Mouse (Mus musculus): ENCODE measurements around the gene Grb10.

Grb10 gene

DNA sequence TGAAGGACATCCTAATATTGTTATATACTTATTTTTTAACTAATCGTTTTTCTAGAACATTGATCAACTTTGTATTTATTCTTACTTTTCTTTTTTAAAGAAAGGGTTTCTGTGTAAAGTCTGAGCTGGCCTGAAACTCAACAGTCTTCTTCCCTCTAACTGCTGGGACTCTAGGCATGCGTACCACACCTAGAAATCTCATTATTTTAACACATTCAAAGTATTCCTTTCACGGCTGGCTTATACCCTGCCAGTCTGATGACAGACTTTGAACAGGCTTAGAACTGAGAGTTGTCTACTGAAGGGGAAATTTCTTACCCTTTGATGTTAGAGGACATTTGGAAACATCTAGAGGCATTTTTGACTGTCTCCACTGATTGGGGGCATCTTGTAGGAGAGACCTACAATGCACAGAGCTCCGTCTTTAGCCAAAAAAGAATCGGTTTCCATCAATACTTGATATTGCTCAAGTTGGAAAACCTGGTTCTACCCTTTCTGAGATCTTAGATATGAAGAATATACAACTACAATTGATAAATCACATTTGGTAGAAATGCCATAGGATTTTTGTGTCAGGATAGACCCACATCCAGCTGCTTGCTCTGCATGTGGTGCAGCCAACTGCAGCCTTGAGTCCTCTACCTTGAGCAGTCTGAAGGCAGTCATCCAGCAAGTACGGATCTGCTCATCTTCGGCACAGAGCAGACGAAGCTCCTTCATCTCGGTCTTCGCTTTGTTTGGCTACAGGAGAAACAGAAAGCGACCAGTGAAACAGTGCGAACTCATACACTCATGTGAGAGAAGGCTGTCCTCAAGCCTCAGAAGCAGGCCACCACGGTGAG is 95.0 kb downstream of the Grb10 start:
- DNase-seq: no peak

- DNase-seq: no peak
Measured at GRCm38 (mm10) chr11:11942320-11943217, 95.9 kb downstream of the Grb10 start.

DNA sequence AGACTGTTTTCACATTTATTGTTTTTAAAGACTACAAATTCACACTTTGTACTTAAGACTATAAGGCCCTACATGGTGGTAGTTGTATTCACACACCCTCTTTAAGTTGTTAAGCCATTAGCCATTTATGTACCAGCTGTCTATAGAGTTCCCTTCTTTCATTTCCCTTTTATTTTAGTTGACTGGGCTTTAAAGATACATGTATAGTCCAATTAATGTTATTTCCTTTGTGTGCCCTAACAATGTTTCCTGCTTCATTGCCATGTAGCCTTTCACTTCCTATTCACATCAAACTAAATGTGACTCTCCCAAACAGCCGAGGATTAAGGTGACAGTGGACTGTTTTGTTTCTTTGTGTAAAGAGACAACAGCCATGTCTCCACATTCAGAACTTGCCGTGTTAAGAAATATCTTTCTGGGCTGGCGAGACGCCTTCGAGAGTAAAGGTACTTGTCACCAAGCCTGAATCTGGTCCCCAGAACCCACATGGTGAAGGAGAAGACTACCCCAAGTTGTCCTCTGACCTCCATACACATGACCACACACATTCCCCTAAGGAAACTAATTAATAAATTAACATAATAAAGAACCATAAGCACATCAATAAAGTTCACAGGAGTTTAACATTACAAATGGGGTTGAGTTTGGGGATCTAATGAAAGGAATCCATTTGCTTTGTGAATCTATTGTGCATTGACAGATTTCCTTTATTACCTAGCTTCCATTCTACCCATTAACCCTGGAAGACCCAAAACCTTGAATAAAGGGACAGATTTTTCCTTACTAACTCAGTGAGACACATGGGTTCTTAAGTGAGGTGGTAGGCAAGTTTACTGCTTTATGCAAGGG is 97.4 kb downstream of the Grb10 start:
- DNase-seq: no peak

DNA sequence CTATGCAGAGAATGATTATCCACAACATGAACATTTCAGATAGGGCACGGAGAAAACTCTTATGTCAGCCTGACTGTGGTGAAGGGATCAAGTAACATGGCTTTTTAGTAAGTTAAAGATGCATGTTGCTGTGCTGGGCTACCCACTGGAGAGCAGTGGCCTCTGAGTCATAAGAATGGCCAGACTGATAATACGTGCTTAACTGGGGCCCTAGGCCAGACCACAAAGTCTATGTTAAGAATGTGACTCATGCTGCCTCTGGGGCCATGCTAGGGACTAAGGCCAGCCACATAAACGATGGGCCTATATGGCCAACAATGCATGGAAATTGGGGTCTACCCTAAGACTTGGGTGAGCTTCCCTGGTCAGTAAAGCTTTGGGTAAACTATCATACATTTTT is 98.9 kb downstream of the Grb10 start:
- DNase-seq: no peak

DNA sequence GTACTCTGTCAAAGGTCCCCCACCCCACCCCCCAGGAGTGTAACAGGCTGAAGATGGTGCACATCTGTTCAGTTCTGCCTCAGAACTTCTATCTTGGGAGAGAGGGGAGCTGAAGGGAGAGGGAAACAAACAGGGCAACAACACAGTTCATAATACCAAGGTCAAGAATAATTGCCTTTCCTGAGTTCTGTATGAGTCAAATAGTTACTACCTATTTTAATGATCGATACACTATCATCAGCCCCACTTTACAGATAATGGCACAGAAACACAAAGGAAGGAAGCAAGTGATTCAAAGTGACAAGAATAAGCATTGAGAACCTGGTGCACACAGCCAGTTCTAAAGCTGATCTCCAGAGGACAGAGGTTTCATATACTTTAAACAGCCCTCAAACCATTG is 99.9 kb downstream of the Grb10 start:
- no peak for DNase-seq

DNA sequence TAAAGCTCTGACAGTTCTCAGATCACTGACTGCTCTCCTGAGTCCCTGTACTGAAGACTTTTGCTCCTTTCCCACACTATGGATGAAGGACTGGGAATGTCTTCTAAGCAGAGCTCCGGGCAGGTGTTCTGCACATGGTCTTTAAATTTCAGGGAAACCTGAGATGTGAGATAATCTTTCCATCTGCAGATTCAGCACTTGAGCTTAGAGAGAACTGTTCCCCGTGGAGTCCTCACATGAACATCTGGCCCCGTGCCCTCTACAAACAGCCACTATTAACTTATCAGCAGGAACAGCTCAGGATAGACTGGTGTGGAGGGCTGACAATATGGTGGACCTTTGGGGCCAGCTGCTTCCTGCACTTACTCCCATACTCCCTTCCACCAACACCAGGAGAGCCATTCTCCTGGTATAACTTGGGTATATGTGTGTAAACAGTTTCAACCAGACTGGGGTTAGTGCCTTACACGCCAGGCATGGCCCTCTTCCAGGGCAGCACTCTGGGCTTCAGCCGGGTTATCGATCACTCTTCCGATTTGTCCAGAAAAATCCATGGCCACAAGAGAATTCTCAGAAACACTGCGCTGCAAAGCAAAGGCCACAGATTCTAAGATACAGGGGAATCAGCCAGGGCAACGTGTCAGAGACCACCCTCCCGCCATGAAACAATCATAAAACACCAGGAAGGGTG is 101.0 kb downstream of the Grb10 start:
- DNase-seq: no peak

- no peak for DNase-seq
Measured at GRCm38 (mm10) chr11:11934808-11935207, 103.7 kb downstream of the Grb10 start.

DNA sequence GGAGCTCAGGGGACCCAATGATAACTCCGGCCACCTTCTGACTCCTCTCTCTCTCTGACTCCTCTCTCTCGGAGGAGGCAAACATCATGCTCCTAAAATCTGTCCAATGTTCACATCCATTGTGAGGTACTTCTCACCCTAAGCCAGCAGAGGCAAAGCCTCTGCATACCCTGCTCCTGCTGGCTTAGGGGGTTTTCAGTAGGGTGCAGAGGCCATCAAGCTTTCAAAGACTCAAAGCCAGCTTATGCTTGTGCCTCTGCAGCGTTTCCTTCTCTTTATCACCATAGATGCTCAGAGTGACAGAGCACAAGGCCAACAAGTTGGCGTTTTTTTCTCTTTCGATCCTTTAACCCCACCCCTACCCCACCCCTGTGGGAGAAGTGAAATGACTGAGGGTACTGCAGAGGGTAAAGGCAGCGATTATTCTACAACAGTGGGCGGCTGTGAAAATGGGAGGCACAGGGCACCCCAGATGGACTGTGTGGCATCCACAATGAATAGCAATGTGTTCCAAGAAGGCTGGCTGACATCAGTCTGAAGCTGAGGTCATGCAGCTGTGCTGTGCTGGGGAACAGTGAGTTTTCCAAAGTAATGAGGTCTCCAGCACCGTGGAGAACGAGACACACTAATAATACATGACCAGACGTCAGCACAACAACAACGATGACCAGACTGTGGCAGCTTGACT is 106.2 kb downstream of the Grb10 start:
- DNase-seq: peak; percentile 33

DNA sequence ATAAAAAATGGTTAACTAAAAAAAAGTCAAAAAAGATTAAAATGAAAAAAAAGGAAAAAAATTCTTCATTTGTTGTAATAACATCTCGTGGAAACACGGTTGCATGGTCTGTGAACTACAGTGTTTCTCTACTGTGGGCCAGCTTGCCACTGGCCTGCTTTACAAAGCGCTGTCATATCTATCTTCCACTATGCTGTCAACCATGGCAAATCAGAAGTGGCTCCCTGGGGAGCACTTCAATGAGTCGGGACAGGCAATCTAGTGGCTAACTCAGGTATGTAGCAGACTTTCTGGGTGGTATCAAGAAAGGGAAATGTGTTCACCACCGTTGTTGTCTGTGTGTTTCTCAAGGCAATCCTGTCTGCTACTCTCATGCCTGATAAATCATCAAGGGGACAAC is 106.8 kb downstream of the Grb10 start:
- DNase-seq: no peak

DNA sequence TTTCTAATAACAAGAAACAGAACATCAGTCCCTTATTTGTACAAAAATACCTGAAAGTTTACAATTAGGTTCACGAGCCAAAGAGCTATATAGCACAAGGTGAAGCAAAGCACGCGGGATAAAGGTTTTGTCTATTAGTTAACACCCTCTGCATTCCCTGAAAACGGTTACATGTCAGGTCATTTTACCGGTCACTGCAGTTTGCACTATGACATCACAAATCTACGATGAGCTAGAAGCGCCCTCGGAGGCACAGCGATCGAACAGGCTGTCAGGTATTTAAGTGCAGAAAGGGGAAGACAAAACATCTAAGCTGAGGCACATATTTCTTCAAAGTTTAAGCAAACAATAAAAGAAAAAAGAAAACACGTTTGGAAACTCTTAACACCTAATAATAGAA is 108.0 kb downstream of the Grb10 start:
- DNase-seq: no peak

DNA sequence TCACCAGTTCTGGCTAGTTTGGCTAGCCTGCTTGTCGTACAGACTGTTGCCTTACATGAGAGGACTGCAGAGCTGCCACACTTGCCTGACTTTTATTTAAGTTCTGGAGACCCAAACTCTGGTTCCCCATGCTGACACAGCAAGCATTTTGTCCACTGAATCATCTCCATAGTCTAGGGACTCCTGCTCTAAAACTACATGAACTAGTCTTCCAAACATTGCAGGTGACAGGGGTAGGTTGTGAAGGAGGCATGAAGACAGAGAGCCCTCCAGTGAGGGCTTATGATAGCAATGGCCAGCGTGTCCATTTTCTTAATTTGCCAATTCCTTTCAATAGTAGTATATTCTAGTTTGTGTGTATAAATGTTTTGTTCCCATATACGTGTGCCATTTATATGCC is 109.4 kb downstream of the Grb10 start:
- DNase-seq: no peak

DNA sequence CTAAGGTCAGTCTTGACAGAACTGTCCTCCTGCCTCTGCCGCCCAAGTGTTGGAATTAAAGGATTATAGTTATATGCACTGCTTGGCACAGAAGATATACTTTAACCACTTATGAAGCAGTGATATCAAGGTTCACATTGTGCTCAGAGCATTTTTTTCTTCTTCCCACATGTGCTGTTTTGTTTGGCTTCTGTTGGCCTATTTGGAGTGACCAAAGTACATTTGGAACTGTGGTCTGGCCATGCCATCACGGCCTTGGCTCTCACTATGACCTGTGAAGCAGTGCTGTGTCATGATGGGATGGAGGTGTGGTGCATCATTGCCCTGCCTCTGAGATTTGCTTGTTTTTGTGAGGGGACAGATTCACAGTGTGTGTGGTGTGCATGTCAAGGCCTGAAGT is 109.9 kb downstream of the Grb10 start:
- no peak for DNase-seq

- no peak for DNase-seq
Measured at GRCm38 (mm10) chr11:11923900-11924299, 114.6 kb downstream of the Grb10 start.

- no peak for DNase-seq
Measured at GRCm38 (mm10) chr11:11923345-11923744, 115.1 kb downstream of the Grb10 start.

- DNase-seq: no peak
Measured at GRCm38 (mm10) chr11:11922106-11922505, 116.4 kb downstream of the Grb10 start.

GRCm38 (mm10) chr11:11907703-11908413 is 130.6 kb downstream of the Grb10 start:
- DNase-seq: peak; percentile 66

- no peak for DNase-seq
Measured at GRCm38 (mm10) chr11:11905518-11905917, 133.0 kb downstream of the Grb10 start.

DNA sequence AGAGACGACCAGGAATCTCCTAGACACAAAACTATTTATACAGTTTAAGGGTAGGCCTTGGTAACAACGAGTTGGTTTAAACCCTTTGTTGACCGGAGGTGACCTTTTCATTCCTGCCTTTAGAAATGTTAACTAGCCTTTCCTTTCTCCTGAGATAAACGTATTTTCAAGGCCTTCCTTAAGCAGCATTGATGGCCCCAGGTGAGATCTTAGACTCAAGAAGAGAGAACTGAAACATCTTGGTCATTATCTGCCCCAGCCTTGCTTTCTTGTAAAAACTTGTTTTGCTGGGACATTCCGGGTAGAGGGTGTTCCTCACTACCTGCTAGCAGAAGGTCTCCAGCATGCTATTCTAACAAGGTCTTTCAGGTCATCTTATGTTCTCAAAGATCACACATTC is 133.5 kb downstream of the Grb10 start:
- DNase-seq: no peak

DNA sequence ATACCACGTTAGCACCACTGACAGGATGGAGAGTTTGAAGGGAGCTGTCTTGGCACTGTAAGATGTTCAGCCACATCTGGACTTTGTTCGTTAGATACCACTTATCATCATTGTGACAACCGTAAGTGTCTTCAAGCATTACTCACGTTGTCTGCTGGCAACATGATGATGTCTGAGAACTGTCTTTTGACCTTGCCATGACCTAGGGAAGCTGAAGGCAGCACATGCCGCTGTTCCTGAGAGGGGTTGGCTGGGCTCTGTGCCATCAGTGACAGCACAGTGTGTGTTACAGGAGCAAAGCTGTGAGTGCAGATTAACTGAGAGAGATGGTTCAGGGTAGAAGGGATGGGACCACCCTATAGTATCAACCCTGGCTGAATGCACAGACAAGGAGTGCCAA is 137.0 kb downstream of the Grb10 start:
- peak; percentile 60 for DNase-seq

GRCm38 (mm10) chr11:11898496-11898895 is 140.0 kb downstream of the Grb10 start:
- no peak for DNase-seq

All from lung, postnatal 10 days (tissue).